Mouse (Mus musculus) thymus, adult 2 months (tissue): ENCODE measurements around the gene Tmem239.

Source experiments
- CTCF ChIP-seq: fragments of 200-500 bp; IDR thresholded peaks from 2 replicates; pipeline ENCODE4 v1.5.1; 2012; ENCODE audit warnings: mild to moderate bottlenecking, control low read depth, low read length, moderate library complexity, borderline replicate concordance; ENCODE audit not compliant: control insufficient read depth, poor library complexity, insufficient read depth; ENCODE audit errors: extremely low read depth
- POLR2A ChIP-seq: fragments of 200-500 bp; IDR thresholded peaks from 2 replicates; pipeline ENCODE4 v1.6.1; 2012; ENCODE audit warnings: mild to moderate bottlenecking, low read length, control low read depth, moderate library complexity; ENCODE audit not compliant: control insufficient read depth, poor library complexity, insufficient read depth; ENCODE audit errors: extremely low read depth

DNA sequence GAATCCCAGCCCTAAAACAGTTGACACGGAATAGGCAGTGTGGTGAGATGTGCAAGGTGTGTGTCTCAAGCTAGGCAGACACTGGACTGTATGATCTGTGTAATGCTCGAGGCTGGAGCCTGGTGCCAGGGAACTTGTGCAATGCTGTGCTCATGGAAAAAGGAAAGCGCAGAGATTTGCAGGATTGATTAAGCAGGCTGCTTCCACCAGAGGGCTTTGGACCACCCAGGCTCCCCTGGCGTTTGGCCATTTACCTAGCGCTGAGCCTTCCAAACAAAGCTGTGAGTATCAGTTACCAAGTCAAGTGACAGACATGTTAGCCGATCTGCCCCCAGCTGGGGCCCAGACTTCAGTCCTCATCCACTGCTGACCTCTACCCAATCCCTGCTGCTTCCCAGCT lies 1.9 kb downstream of the Tmem239 start:
- TF ChIP-seq CTCF: no peak
- TF ChIP-seq POLR2A: no peak
